Mouse (Mus musculus) liver, adult 2 months (tissue): ENCODE data around the gene Dysf.

ENCODE experiments used
- CTCF ChIP-seq: fragments of 200-500 bp; IDR thresholded peaks from 2 replicates; pipeline ENCODE4 v1.5.1; 2011; ENCODE audit warnings: low read depth, low read length, control low read depth
- POLR2A ChIP-seq: fragments of 200-500 bp; IDR thresholded peaks from 2 replicates; pipeline ENCODE4 v1.6.1; 2011; ENCODE audit warnings: low read length, control low read depth; ENCODE audit not compliant: insufficient read depth; ENCODE audit errors: extremely low read depth

- TF ChIP-seq CTCF (no peak), POLR2A (no peak)
Measured at GRCm38 (mm10) chr6:84154508-84154907, 146.1 kb downstream of the Dysf start.
